Mouse (Mus musculus) kidney, embryonic 14.5 days (tissue): ENCODE data around the gene Proser2. TPM values are rescaled to one million over a fixed set of nuclear protein-coding genes. Genes with fewer than 3 reads are reported as not detected.
A peak's percentile ranks its signal among the peaks of the same experiment; 100 is the strongest.

Experiments used
- ATAC-seq: fragments of 200-750 bp; cut with Nextera tagmentation; 2 replicates; pipeline ENCODE4 v1.8.0; 2017; ENCODE audit warnings: moderate number of reproducible peaks, mild to moderate bottlenecking, moderate TSS enrichment, moderate library complexity; ENCODE audit not compliant: low FRiP score, low TSS enrichment
- H3K27ac ChIP-seq: fragments of 300-500 bp; sonication (generic); 2 replicates; pipeline ENCODE4 v1.5.1; 2014; ENCODE audit warnings: low read depth, mild to moderate bottlenecking, low read length, moderate library complexity, mixed read lengths
- H3K27me3 ChIP-seq: fragments of 300-500 bp; sonication (generic); 2 replicates; pipeline ENCODE4 v1.6.1; 2014; ENCODE audit warnings: mild to moderate bottlenecking, low read length; ENCODE audit not compliant: control insufficient read depth, insufficient read depth
- H3K36me3 ChIP-seq: fragments of 300-500 bp; sonication (generic); 2 replicates; pipeline ENCODE4 v1.6.1; 2014; ENCODE audit warnings: low read length, mixed read lengths; ENCODE audit not compliant: control insufficient read depth, insufficient read depth
- H3K4me1 ChIP-seq: fragments of 300-500 bp; sonication (generic); 2 replicates; pipeline ENCODE4 v1.6.1; 2014; ENCODE audit warnings: low read length, mixed read lengths; ENCODE audit not compliant: control insufficient read depth, insufficient read depth
- H3K4me2 ChIP-seq: fragments of 300-500 bp; sonication (generic); replicated peaks from 2 replicates; pipeline ENCODE4 v1.6.1; 2014; ENCODE audit warnings: low read depth, mild to moderate bottlenecking, low read length
- H3K4me3 ChIP-seq: fragments of 300-500 bp; sonication (generic); 2 replicates; pipeline ENCODE4 v1.5.1; 2014; ENCODE audit warnings: mild to moderate bottlenecking, low read length
- H3K9ac ChIP-seq: fragments of 300-500 bp; sonication (generic); 2 replicates; pipeline ENCODE4 v1.6.1; 2014; ENCODE audit warnings: low read depth, mild to moderate bottlenecking, low read length, moderate library complexity
- H3K9me3 ChIP-seq: fragments of 300-500 bp; sonication (generic); 2 replicates; pipeline ENCODE4 v1.6.1; 2016; ENCODE audit warnings: low read length; ENCODE audit not compliant: control insufficient read depth
- WGBS: fragments of 180-500 bp; shearing (Covaris S2); extraction: QIAGEN DNeasy Blood & Tissue Kit; methylation state at CpG from one replicate; pipeline ENCODE4 v1.1.7; 2014; 5-methylcytosine and 5-hydroxymethylcytosine counted together
- polyA plus RNA-seq: library from polyadenylated mRNA; unstranded; fragments of >200 nt; fragmentation: Nextera tagmentation; extraction: Ambion mirVana; gene quantifications from 2 replicates; pipeline ENCODE4 v1.2.1, GENCODE M21; 2014

Gene Proser2
- polyA plus RNA-seq = 10.5 and 11.3 TPM in 2 replicates

DNA sequence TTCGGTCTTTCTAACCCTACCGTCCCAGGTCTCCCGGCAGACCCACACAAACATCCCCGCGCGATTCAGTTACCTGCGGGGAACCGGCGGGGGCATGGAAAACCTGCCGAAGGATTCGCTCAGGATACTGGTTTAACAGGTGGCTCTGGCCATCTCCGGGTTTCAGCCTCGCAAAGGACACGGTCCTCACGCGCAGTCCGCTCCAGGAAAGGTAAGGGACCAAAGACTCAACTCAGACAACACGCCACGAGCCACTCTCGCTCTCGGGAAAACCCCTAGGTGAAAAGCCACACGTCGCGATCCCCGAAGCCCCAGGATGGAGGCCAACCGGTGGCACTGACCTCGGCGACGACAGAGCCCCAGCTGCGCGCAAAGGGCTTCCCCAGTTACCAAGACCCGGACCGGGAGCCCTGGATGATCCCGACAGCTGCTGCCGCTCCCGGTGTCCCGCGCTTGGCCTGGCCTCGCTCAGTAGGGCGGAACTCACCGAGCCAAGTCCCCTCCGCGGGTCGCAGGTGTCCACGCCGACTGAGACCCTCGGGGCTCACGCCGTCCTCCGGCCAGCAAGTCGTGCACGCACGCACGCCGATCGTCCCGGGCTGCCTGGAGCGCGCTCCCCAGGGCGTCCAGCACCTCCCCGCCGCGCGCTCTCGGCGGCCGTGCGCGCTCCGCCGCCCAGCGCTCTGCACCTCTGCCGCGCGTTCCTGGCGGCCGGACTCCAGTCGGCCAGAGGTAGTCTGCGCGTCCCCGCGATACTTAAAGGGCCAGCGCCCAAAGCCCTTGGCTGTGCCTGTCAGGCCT lies at the start of gene Proser2:
Gene Proser2 (minus strand): TSS at position 657 of the 801 bp plus-strand sequence.
- H3K36me3 ChIP-seq = no peaks in the 10 kb centered on the region
- peak within 1 kb of the TSS; percentile 62 for H3K9ac ChIP-seq
- under 1% methylated on average over 83 of the region's 83 CpGs for WGBS
- H3K27ac ChIP-seq = no peak within 1 kb of the TSS
- H3K4me2 ChIP-seq = peak within 1 kb of the TSS; percentile 88
- ATAC-seq = peak; percentile 94
- H3K27me3 ChIP-seq = peaks cover 16% of the 10 kb centered on the region
- no peaks in the 10 kb centered on the region; the same call in 1 of the 2 replicates for H3K4me1 ChIP-seq
- peak within 1 kb of the TSS; percentile 74 for H3K4me3 ChIP-seq
- H3K9me3 ChIP-seq = no peaks in the 10 kb centered on the region; the same call in 1 of the 2 replicates

DNA sequence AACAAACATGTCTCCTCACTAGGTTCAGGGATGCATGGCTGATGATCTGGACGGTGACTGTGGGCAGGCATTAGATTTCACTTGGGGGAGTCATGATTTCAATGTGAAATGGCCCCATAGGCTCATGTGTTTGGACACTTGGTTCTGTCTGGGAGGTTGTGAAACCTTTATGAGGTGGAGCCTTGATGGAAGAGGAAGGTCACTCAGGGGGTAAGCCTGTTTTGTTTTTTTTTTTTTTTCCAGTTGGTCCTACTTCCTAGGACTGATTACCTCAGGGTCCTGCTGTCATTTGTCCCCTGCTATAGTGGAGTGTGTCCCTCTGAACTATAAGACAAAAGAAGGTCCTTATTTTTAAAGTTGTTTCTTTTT lies 49.7 kb upstream of the Proser2 start:
- Histone ChIP-seq H3K9ac (no peak overlapping the region), H3K36me3 (no peaks in the 10 kb centered on the region), H3K27me3 (no peaks in the 10 kb centered on the region), H3K4me3 (no peak overlapping the region), H3K9me3 (peaks cover 3% of the 10 kb centered on the region; the same call in 1 of the 2 replicates), H3K27ac (no peak overlapping the region), H3K4me1 (no peaks in the 10 kb centered on the region), H3K4me2 (no peak overlapping the region)
- ATAC-seq = 0 out of 2 replicates have a peak, but pooled peaks have one; percentile 30
- WGBS = 21% methylated on average over 1 of the region's 1 CpGs

GRCm38 (mm10) chr2:6178901-6179748 lies 49.1 kb upstream of the Proser2 start:
- H3K9me3 ChIP-seq = no peaks in the 10 kb centered on the region
- no peak overlapping the region for H3K4me3 ChIP-seq
- 43% methylated on average over 16 of the region's 16 CpGs for WGBS
- no peak overlapping the region for H3K9ac ChIP-seq
- no peaks in the 10 kb centered on the region for H3K27me3 ChIP-seq
- peak; percentile 51 for ATAC-seq
- no peaks in the 10 kb centered on the region for H3K36me3 ChIP-seq
- no peaks in the 10 kb centered on the region for H3K4me1 ChIP-seq
- no peak overlapping the region for H3K4me2 ChIP-seq
- no peak overlapping the region for H3K27ac ChIP-seq

DNA sequence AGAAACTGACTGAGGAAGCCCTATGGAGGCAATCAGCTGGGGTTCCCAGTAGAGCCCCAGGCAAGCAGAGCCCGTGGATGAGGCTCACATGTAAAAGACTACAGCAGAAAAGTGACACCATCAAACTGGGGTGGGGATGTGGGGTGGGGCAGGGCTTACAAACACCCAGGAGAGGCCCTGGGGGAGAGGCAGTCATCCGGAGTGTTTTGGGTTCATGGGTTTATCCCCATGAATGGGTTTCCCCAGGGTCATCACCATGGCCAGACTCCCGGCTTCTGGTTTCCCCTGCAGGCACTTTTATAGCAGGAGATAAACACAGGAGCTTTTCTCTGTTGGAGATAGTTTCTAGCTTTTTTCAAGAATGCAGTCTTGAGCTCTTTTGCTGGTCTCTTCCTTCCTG lies 43.0 kb upstream of the Proser2 start:
- no peaks in the 10 kb centered on the region for H3K4me1 ChIP-seq
- peak; percentile 72; the same call in 1 of the 2 replicates for ATAC-seq
- WGBS = 18% methylated on average over 3 of the region's 3 CpGs
- H3K36me3 ChIP-seq = no peaks in the 10 kb centered on the region
- H3K9ac ChIP-seq = no peak overlapping the region
- no peak overlapping the region for H3K27ac ChIP-seq
- H3K9me3 ChIP-seq = no peaks in the 10 kb centered on the region
- H3K27me3 ChIP-seq = no peaks in the 10 kb centered on the region
- H3K4me3 ChIP-seq = no peak overlapping the region
- no peak overlapping the region for H3K4me2 ChIP-seq

GRCm38 (mm10) chr2:6168560-6168959 lies 38.5 kb upstream of the Proser2 start:
- Histone ChIP-seq H3K36me3 (no peaks in the 10 kb centered on the region), H3K27me3 (no peaks in the 10 kb centered on the region), H3K4me2 (no peak overlapping the region), H3K4me1 (no peaks in the 10 kb centered on the region; the same call in 1 of the 2 replicates), H3K27ac (no peak overlapping the region), H3K4me3 (no peak overlapping the region), H3K9me3 (no peaks in the 10 kb centered on the region), H3K9ac (no peak overlapping the region)
- ATAC-seq = no peak
- WGBS = 85% methylated on average over 2 of the region's 2 CpGs

DNA sequence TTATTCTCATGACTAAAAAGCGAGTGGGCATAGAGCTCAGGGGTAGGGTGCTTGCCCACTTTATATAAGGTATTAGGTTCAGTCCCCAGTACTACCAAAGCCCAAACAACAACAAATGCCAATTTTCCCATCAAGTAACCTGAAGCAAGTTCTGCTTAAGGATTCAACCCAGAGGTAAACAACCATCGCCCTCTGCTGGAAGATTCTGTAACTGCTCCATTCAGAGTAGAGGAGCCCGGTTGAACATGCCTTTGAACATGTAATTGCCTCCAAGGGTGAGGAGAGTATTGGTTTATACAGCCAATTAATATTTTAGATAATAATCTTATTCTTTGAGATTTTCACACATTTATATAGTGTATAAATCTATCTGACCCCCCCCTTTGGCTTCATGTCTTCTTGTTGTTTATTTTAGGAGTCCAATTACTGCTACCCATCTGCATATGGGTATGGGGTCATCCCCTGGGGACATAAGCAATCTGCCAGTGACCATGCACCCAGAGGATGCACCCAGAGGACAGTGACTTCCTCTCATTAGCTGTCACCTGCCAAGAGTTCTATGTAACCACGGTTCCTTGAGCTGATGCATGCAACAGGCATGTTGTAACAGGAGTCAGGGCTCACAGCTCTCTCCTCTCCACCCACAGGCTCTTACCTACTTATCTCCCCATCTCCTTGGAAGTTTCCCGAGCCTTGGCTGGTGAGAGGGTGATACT lies 38.0 kb upstream of the Proser2 start:
- Histone ChIP-seq H3K27me3 (no peaks in the 10 kb centered on the region), H3K27ac (no peak overlapping the region), H3K4me2 (no peak overlapping the region), H3K36me3 (no peaks in the 10 kb centered on the region), H3K9me3 (no peaks in the 10 kb centered on the region), H3K4me1 (peaks cover 2% of the 10 kb centered on the region), H3K9ac (no peak overlapping the region), H3K4me3 (no peak overlapping the region)
- ATAC-seq = peak; percentile 30; the same call in 1 of the 2 replicates
- 17% methylated on average over 5 of the region's 5 CpGs for WGBS

DNA sequence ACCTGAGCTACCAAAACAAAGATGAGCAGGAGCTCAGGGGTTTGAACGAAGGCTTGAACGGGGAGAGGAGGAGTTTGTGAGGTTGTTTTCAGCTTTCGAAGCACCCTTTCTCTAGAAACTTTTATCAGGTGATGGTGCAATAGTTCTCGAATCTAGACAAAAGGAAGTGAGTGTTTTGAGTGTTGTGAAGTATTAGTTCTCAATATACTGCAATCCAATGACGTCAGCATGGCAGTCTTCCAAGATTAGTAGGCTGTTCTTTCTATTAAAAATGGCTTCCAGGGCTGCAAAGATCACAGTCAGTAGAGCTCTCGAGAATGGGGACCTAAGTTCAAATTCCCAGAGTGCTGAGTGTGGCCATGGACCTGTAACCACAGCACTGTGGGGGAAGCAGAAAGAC lies 35.8 kb upstream of the Proser2 start:
- Histone ChIP-seq H3K4me3 (no peak overlapping the region), H3K9me3 (no peaks in the 10 kb centered on the region), H3K36me3 (no peaks in the 10 kb centered on the region), H3K4me1 (peaks cover 11% of the 10 kb centered on the region), H3K27me3 (no peaks in the 10 kb centered on the region), H3K27ac (no peak overlapping the region), H3K4me2 (no peak overlapping the region), H3K9ac (no peak overlapping the region)
- no peak for ATAC-seq
- WGBS = 73% methylated on average over 6 of the region's 6 CpGs

- peak overlapping the region; percentile 2; the same call in 1 of the 2 replicates for H3K27ac ChIP-seq
- 24% methylated on average over 16 of the region's 16 CpGs for WGBS
- no peak for ATAC-seq
- H3K9ac ChIP-seq = no peak overlapping the region
- peak overlapping the region; percentile 13; the same call in 1 of the 2 replicates for H3K4me2 ChIP-seq
- no peaks in the 10 kb centered on the region for H3K27me3 ChIP-seq
- no peaks in the 10 kb centered on the region for H3K36me3 ChIP-seq
- no peaks in the 10 kb centered on the region for H3K9me3 ChIP-seq
- H3K4me3 ChIP-seq = no peak overlapping the region
- H3K4me1 ChIP-seq = peaks cover 19% of the 10 kb centered on the region
Observed at GRCm38 (mm10) chr2:6164606-6165290, 34.7 kb upstream of the Proser2 start.
